Mouse (Mus musculus) brain, embryonic 14.5 days (tissue): ENCODE data around the gene Gm10665.
"Not testable (repeated sequence)": the region's sequence is repeated elsewhere in the genome, so short reads cannot be mapped to it uniquely, and the experiment has no call there.

Source experiments
- CTCF ChIP-seq: fragments of 200-500 bp; IDR thresholded peaks from 2 replicates; pipeline ENCODE4 v1.5.1; 2012; ENCODE audit warnings: inconsistent platforms, mild to moderate bottlenecking, moderate library complexity, borderline replicate concordance; ENCODE audit not compliant: insufficient read depth, insufficient read length; ENCODE audit errors: extremely low read depth
- POLR2A ChIP-seq: fragments of 200-500 bp; IDR thresholded peaks from 2 replicates; pipeline ENCODE4 v1.6.1; 2012; ENCODE audit warnings: mild to moderate bottlenecking, inconsistent platforms, borderline replicate concordance; ENCODE audit not compliant: poor library complexity, insufficient read depth, insufficient read length, severe bottlenecking; ENCODE audit errors: extremely low read depth

- not testable (repeated sequence) for TF ChIP-seq POLR2A, CTCF
Measured at GRCm38 (mm10) chr7:22499578-22499977, 35.7 kb upstream of the Gm10665 start, which contains the start of gene Vmn1r151.
